Mouse (Mus musculus): ENCODE data around the gene Fpr1.
A peak's percentile ranks its signal among the peaks of the same experiment; 100 is the strongest.
"Not testable (repeated sequence)": the region's sequence is repeated elsewhere in the genome, so short reads cannot be mapped to it uniquely, and the experiment has no call there.

Fpr1 gene

DNA sequence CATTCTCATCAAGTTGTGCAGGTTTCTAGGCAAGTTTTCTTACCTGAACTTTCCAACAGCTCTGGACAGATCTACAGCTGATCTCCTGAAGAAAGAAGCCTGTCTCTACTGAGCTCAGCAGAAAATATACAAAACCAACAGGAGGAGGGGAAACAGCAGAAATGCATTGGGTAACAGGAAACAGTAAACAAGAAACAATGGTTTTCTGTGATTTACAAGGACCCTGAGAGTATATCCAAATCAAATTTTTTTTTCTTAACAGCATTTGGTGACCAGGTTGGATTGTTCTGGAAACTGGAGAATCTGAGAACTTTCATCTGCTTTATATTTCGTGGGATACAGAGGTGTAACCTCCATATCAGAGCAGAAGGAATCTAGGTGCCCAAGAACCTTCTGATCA is at the start of gene Fpr1:
Fpr1 (minus strand) TSS at position 101 of the 400 bp plus-strand sequence.
- DNase-seq, result no peak

DNA sequence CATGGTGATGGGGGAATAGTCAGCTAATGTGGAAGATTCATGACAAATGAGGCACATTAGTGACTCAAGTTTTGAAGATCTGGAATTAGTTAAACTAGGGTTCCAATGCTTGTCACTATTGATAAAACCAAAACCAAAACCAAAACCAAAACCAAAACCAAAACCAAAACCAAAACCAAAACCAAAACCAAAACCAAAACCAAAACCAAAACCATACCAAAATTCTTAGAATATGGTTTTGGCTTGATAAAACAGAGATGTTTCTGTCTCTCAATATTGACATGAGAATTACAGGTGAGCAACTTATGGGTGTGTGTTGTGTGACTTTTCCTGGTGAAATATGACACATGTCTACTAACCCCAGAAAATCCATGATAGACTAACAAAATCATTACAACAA is 34.0 kb upstream of the Fpr1 start:
- no peak for DNase-seq

DNA sequence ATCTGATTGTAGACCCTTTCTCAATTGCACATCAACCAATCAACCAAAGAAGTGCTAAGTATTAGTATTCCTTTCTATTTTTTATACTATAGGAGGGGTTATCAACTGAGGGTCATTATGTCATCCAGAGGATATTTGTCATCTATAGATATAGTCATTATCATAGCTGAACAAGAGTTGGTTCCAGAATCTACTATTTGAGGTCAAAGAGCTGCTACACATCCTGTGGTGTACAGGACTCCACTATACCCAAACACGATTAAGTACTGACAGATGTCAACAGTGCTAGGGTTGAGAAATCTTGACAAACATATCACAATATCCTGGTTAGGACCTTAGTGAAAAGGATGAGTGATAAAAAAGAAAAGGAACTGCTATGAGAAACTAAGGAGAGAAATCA is 33.6 kb upstream of the Fpr1 start:
- no peak for DNase-seq

DNA sequence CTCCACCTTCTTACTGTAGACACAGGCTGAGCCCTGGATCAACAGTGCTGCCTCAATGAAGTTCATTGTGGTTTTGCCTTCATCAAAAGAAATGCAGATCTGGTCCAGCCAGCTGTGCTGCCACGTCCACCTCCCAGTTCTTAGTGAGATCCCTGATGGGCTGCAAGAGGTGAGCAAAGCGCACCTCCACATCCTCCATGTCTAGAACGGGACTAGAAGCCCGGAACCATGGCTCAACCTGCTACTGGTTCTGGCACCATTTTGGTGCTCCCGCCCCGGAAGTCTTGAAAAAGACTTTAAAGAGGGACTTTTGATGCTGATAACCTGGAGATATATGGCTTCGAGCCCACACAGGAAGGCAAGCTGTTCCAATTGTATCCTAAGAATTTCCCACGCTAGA is 28.9 kb upstream of the Fpr1 start:
- DNase-seq, result not testable (repeated sequence)

DNA sequence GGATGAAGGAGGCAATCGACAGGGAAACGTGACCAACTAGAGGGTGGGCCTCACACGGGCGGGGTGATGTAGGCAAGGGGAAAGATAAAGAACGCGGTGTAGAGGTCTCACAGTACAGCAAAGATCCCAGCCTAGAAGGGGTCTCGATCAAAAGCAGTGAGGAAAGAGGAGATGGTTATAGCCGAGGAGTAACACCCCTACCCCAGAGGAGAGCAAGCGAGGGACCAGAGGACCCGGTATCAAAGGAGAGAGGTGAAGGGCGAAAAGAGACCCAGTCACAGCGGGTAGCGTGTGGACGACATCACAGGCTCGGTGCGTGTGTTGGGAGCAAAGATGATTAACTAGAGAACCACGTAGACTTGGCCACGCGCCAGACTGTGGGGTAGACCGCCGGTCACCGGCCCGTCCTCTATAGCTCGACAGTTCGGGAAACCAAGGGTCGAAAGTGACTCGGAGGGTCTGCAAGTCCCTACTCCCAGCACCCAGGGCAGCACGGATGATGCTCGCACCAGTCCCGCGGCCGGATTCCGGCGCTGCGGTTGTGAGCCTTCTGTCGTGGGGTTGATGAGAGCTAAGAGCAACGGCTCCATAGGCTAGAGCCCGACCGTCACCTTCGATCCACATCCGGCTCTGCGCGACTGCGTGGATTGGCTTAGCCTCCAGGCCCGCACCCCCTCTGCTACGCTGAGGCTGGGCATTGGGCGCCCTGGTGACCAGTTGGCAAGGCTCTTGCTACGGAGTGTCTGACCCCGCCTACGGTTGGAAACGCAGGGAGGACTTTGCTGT is 26.1 kb upstream of the Fpr1 start:
- peak; percentile 87 for DNase-seq

DNA sequence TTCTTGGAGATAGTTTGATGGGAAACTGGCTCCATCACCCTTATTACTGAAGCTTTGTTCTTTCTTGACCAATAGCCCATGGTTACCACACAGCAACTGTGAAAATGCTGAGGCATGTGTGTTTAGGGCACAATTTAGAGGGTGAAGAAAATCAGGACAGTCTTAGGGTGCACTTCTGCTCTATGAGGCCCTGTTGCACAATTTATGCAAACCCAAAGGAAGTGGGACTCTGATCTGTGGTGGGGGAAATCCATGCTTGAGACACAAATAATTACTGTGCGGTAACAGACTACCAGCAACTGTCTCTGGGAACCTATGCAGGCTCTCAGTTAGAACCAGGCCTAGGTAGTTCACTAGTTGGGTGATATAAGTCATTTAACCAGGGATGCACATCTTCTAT is 17.0 kb upstream of the Fpr1 start:
- DNase-seq, result no peak

DNA sequence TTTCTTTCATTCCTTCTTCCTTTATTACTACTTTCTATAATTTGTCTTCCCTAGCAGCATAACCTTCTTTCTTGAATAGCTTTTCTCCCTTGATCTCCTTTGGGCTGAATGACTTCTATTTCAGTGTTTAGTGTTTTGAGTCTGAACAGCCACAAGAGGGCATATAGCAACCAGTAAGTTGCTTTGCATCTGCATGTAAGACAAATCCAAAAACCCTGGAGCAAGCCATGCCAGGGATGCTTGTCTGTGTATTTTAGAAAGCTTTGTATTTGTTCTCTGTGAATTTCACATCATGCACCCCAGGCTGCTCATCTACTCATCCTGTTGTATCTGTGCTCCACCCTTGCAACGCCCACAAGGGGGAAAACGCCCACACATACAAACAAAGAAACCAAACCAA is 15.5 kb upstream of the Fpr1 start:
- no peak for DNase-seq

DNA sequence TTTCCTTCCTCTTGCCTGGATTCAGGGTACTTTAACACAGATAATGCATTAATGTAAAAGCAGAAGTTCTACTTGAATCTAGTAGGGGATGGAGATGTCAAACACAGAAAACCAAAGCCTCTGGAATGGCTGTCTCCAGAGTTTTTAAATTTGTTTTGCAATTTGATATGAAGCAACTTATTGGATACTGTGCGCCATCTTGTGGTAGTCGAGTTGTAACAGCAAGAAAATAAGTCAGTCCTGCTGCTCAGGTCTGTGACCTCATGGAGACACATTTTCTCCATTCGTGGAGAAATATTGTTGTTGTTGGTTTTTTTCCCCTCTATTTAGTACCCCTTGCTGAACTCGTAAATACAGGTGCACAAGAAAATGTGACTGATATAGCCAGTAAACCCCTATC is 12.3 kb upstream of the Fpr1 start:
- DNase-seq, result peak; percentile 10

DNA sequence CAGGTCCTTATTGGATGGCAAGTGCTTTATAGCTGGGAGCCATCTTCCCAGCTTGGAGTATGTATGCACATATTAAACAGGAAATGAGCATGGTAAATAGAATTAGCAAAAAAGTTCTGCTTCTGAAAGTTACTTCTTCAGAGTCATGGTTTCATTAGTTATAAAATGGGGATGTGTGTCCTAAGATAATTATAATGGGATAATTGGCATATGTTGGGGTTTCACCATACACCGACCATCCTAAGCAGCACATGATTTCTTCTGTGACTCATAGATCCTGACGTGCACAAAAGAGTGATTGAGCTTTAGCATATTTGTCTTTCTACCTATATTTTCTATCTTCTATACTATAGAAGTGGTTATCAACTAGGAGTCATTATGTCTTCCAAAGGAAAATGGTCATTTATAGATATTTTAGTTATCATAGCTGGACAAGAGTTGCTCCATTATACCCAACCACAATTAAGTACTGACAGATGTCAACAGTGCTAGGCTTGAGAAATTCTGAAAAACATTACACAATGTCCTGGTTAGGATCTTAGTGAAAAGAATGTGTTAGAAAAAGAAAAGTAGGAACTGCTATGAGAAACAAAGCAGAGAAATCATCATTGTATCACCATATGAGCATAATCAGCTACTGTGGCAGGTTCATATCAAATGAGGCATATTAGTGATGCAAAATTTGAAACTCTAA is 6.1 kb upstream of the Fpr1 start:
- DNase-seq, result no peak

DNA sequence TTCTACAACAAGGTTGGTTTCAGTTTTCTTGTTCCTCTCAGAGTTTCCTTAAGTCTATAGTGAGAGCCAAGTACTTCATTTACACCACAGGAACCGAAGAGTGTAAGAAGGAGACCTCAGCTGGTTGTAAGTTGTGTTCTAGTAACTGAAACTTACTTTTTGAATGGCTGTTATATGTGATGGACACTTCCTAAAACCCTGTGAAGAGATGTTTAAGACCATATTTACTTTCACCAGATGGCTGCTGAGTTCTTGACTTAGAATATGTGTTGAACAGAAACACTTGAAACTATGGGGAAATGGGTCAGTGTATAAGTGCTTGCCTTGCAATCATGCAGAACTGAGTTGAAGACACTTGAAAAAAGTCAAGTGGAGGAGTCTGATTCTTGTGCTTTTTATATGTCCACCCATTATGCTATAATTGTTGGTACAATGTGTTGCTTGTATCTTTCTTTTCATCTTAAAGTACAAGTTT is 4.1 kb upstream of the Fpr1 start, which contains the start of the genes Fpr2 and Fpr3:
Fpr2 (plus strand) TSS at position 51 of the 475 bp plus-strand sequence.
Fpr3 (plus strand) TSS at position 79 of the 475 bp plus-strand sequence.
- no peak for DNase-seq

DNA sequence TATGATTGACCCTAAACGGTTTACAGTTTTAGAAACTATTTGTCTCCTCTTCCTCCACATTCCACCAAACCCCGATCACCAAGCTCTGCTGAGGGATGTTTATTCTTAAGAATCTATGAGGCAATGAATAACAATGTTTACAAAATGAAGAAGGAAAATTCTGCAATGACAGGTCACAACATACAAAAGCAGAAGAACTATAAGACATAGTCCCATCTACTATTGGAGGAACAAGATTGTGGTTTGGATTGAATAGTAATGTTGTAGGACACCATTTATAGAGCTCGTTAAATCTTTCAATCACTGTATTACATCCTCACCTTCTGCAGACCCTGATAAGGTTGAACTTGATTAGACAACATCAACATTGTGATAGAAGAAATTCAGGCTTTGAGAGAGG is 1.1 kb downstream of the Fpr1 start:
- DNase-seq, result no peak

DNA sequence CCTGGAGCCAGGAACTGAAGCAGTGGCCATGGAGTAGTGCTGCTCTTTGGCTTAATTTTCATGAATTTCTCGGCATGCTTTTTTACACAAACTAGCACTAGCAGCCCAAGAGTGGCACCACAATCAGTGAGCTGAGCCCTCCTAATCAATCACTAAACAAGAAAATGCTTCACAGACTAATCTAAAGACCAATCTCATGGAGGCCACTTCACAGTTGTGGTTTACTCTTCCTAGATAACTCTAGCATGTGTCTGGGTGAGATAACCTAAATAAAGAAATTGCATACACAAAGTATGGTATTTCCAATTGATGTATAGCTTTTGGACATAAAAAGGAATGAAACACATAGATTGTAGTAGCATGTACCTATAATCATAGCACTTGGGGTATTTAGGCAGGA is 4.4 kb downstream of the Fpr1 start:
- DNase-seq, result no peak

DNA sequence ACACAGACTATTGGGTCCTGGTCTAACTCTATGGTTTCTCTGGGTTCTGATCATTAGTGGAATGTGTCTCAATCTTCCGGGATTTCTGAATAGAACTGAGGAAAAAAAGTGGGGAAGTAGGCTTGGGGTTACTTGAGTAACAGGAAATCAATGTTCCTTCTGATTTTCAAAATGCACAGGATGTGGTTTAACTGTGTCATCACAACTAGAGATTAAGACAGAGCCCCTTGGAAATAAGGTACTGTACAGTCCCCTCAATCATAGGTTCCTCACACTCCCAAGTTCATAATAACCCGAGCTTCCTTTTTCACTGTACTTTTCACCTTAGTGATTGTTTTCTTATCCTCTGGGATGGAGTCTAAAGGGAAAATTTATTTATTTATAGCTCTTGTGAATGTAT is 12.0 kb downstream of the Fpr1 start:
- no peak for DNase-seq

DNA sequence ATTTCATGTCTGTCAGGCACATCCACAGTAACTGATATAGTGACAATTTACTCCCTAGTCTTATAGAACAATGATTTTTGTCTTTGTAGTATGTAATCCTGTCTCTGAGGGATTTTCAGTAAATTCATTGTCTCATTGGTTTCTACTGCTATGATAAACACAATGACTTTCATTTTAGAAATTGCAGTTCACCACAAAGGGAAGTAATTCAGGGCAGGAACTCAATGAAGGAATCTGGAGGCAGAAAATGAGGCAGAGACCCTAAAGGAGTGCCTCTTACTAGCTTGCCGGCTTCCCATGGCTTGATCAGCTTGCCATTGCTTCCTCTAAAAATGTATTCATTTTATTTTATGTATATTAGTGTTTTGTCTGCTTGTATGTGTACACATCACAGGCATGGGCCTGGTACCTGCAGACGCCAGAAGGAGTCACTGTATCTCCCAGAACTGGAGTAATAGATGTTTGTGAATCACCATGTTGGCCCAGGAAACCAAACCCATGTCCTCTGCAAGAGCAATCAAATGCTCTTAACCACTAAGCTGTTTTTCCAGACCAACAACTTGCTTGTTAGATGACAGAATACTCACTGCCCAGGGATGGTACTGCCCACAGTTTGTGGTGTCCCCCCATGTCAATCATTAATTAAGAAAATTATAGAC is 12.7 kb downstream of the Fpr1 start:
- no peak for DNase-seq

DNA sequence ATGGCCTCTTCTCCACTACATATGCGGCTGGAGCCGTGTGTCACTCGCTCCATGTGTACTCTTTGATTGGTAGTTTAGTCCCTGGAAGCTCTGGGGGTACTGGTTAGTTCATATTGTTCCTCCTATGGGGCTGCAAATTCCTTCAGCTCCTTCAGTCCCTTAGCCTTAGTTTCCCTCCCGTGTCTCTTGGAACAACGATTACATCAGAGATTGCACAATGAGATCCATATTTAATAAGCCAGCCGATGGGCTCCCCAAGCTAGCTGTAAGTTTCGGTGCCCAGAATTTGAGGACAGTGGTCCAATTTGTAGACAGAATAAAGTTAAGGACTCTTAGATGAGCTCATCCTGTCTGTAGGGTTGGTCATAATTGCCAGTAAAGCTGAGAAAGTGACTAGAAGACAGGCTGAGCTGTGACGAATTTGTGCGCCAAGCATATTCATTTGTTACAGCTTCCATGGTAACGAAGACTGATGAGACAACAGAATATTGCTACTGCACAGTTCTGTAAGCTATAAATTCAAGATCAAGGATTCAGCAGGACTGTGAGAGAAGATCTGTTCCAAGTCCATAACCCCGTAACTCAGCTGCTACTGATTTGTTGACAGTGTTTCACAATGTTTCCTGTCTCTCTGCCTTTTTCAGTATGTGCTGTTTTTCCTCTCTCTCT is 16.8 kb downstream of the Fpr1 start:
- no peak for DNase-seq

DNA sequence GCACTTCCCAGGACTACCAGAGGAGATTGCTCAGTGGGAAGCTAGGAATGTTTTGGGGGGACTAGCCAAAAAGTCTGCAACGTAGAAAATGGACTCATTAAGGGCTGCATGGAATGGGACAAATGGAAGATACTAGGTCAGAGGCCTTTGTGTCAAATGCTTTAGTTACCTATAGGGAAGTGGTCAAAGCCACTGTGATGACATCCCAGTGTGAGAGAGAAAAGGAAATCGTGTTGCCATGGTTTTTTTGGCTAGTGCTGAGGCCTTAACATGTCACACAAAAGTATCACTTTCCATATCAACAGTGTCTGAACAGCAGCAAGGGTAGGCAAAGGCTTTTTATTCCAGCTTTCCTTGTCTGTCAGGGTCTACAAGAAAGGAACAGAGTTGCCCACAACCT is 18.6 kb downstream of the Fpr1 start:
- no peak for DNase-seq

DNA sequence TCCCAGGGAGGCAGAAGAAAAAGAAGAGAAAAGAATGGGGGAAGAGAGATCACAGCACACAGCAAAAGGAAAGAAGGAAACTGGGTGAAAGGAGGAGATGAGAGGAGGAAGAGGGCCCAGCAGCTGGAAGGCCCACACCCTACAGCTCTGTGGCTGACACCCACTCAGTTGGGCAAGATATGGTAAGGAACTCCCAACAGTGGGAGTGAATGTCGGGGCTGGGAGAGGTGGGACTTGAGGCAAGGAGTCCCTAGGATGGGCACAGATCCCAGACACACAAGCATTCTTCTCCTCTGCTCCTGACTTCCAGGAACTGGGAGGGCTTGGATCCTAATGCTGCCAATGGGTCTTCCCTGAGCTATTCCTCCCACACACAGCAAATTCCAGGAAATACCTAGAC is 21.4 kb downstream of the Fpr1 start:
- no peak for DNase-seq

DNA sequence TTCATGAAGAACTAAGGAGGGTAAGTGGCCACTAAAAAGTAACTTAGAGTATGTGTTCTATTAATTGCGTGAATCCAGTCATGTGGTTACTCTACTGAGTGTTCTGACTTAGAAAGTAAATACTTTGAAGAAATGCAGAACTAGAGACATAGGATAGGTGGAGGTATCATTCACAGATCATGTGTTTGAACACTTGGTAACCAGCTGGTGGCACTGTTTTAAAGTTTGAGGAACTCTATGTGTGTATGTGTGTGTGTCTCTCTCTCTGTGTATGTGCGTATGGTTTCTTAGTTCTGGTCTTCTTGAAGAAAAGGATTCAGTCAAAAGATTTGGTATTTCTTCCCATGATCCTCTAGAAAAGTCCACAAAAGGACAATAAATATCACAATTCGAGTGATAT is 23.6 kb downstream of the Fpr1 start:
- DNase-seq, result no peak

DNA sequence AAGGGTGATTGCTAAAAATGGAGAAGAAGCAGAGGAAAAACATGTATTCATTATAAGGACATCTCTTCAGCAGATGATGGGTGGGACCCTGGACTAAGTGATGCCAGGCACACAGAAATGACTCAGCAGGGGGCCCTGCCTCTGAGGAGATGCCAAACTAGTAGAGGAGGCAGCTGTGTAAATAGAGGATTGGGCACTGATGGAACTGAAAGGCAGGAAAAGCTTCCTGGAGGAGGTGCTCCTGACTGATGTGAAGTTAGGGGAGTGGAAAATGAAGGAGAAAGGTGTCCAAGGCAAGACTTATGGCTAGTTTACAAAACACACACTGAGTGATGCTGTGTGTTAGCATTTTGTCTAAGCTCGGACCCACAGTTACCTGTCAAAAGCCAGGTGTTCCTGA is 26.3 kb downstream of the Fpr1 start:
- DNase-seq, result no peak

DNA sequence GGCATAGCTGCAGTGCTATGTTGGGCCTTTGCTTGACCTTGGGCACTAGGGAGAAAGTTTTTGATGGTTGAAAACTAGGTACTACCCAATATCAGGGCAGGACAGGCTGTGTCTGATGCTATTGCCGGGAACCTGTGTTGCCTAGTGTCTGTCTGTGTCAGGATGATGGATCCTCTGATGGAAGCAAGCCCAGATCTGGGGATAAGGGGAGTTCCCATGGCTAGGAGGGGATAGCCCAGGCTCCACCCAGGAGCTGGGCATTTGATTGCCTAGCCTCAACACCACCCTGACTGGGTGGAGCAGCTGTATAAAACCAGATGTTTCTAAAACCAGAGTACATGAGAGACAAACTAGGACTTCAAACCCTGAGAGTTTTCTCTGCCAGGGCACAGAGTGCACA is 27.1 kb downstream of the Fpr1 start:
- DNase-seq, result no peak

DNA sequence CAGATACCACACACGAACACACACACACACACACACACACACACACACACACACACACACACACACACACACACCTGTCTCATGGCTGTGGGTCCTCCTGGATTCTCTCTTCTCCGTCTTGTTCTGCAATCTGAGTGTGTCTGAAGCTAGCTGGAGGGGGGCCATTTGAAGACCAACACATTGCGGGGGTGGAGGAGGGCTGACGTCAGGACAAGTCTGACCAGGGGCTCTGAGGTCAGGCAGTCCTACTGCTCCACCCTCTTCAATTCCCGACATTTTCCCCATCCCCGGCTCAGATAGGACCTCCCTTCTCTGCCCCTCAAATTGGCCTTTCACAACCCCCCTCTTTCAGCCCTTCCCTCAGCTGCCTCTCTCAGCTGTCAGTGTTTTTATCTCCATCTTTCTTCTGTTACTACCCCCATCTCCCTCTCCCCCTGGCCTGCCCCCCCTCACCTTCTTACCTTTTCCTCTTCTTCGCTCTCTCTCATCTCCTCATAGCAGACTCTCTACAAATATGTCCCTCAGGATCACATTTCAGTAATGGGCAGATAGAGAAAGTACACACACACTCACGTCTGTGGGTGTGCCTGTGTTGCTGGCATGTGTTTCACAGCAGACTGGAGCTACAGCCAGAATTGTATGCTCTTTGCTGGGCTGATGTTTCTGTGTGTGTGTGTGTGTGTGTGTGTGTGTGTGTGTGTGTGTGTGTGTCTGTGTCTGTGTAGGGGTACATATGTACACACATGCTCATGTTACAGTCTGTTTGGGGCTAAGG is 28.5 kb downstream of the Fpr1 start, which contains the start of gene Has1:
Has1 (minus strand) TSS at position 142 of the 775 bp plus-strand sequence.
- DNase-seq, result no peak
